Mouse (Mus musculus): ENCODE measurements at regions not wholly inside any gene's neighbourhood (a gene's known extent, or its start where the extent isn't known, plus 50 kb on each side); places are given as distances from the start of the nearest gene placed in this dataset.
A peak's percentile ranks its signal among the peaks of the same experiment; 100 is the strongest.

- DNase-seq: no peak
Measured at GRCm38 (mm10) chr11:112982165-112982801, 200.3 kb downstream of the Sox9 start.

- peak; percentile 27 to 42 for DNase-seq
Measured at GRCm38 (mm10) chr11:112982802-112983591, 201.0 kb downstream of the Sox9 start.

DNA sequence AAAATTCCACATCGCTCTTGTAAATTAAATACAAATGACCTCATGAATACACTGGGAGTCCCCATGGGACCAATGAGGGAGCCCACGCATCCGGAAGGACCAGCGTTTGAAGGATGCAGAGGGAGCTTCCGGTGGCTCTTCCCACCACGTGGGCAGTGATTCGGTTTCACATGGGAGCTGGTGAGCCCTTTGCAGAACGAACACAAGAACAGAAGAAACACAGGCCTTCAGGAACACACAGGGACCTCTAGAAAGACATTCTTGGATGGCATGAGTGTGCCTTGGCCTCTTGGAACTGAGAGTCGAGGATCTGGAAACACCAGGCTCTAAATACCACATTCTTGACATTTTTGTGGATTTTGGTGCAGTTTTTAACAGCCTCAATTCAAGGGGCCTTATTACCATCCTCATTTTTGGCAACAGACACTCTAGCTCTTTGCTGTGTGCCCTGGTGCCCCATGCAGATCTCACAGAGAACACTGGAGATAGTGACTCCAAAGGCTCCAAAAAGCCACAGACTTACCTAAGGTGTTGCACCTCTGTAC is 204.1 kb downstream of the Sox9 start:
- DNase-seq: no peak

- DNase-seq: peak; percentile 56 to 70
Measured at GRCm38 (mm10) chr11:112987782-112988181, 205.8 kb downstream of the Sox9 start.

- no peak for DNase-seq
Measured at GRCm38 (mm10) chr11:112988900-112989299, 206.9 kb downstream of the Sox9 start.

GRCm38 (mm10) chr11:112989981-112990512 is 208.0 kb downstream of the Sox9 start:
- DNase-seq: peak in 1 of 2 experiments; percentile 34

- no peak for DNase-seq
Measured at GRCm38 (mm10) chr11:112990751-112991150, 208.7 kb downstream of the Sox9 start.

- no peak for DNase-seq
Measured at GRCm38 (mm10) chr11:112991862-112992261, 209.8 kb downstream of the Sox9 start.

- DNase-seq: no peak
Measured at GRCm38 (mm10) chr11:112998777-112999583, 217.0 kb downstream of the Sox9 start.

DNA sequence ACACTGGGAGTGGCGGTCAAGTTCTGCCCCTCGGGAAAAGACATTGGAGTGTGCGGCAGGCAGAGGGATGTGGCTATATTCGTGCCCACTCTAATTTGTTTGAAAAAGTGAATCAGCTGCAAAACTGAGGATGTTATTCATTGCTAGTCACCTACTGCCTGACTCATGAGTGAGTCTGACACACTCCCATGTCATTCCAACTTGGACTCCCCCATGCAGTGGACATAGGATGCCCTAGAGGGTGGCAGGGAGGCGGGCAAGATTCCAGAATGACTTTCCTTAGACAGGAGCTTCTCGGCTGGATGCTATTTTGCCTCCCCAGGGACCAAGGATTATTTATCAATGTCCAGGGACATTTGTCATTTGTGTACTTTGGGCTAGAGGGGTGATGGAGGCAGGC is 219.0 kb downstream of the Sox9 start:
- DNase-seq: no peak

DNA sequence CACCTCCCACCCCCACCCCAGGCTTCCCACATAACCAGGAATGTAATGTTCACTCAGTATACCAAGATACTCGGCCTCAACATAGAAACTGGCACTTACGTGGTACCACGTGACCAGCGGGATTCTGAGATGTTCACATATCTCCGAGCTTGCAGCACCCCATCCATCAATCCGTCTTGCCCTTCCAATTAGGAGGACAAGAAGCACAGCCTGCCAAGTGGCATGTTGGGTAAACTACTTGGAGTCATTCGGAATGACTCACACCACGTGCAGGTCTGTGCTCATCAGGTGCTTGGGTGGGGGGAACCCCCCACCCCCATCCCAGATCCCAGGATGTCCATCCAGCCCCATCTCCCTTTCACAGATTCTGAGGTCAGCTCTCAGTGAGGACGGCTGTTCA is 223.9 kb downstream of the Sox9 start:
- no peak for DNase-seq

DNA sequence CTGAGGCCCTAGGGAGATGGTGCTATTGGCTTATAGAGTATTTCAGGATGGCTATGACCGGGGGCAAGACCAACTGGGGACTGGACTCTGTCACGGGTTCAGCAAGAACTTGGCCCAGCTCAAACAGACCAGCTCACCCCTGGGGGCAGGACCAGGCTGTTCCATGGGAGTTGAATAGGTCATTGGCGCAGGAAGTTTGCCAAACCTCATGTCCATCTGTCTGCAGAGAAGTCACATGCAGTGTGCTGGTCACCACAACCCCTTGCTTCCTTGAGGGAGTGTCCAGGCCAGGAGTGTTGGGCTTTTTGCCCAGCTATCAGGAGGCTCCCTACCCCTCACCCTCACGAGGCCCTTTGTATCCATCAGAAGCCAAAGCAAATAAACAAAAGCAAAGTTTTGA is 226.5 kb downstream of the Sox9 start:
- peak in 1 of 2 experiments; percentile 17 for DNase-seq

DNA sequence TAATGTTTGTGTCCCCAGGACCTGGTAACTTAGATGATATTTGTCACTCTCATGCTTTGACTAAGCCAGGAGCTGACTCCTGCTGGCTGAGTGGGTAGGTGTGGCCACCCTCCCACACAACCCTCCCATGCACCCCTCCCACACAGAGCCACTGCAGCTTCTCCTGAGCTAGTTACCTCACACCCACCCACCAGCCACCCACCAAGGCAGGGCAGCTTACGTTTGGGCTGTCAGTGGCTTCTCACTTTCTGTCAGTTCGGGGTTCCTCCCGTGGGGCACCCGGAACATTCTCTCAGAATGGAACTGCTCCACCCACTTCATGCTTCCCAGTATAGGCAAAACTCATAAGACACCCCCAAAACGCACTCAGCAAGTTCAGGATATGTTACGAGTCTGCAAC is 227.4 kb downstream of the Sox9 start:
- DNase-seq: peak in 1 of 2 experiments; percentile 13

- DNase-seq: no peak
Measured at GRCm38 (mm10) chr11:113010906-113011305, 228.9 kb downstream of the Sox9 start.

DNA sequence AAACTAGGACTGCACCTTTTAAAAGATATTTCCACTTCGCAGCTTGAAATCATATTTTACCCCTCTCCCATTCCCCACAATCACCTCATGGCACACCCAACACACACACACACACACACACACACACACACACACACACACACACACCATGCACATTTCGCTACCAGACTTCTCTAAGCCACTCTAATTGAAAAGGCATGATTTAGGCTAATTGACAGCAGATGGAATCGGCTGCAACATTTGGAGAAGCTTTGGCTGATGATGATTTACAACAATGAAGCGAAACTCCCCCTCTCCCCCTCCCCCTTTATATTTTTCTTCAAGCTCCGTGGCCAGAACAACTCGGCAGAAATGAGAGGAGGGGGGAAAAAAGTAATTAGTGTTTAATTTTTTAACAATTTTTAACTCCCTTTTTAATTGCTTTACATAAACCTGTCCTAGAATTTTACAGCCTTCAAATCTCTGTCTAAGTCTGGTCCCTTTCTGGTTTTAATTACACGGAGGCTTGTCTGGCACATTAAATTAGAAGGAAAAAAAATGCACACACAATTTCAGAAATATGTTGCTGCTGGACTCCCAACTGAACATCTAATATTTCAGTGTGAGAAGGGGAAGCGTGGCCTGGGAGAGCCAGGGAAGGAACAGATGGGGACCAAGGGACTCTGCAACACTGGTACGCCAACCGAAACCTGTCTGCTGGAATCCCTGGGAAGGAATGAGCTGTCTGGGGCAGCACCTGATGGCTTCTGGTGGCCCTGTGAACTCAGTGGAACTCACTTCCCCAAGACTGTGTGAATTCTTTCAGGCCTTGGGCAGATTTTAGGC is 232.4 kb downstream of the Sox9 start:
- DNase-seq: no peak

- no peak for DNase-seq
Measured at GRCm38 (mm10) chr11:113015686-113016304, 233.8 kb downstream of the Sox9 start.

DNA sequence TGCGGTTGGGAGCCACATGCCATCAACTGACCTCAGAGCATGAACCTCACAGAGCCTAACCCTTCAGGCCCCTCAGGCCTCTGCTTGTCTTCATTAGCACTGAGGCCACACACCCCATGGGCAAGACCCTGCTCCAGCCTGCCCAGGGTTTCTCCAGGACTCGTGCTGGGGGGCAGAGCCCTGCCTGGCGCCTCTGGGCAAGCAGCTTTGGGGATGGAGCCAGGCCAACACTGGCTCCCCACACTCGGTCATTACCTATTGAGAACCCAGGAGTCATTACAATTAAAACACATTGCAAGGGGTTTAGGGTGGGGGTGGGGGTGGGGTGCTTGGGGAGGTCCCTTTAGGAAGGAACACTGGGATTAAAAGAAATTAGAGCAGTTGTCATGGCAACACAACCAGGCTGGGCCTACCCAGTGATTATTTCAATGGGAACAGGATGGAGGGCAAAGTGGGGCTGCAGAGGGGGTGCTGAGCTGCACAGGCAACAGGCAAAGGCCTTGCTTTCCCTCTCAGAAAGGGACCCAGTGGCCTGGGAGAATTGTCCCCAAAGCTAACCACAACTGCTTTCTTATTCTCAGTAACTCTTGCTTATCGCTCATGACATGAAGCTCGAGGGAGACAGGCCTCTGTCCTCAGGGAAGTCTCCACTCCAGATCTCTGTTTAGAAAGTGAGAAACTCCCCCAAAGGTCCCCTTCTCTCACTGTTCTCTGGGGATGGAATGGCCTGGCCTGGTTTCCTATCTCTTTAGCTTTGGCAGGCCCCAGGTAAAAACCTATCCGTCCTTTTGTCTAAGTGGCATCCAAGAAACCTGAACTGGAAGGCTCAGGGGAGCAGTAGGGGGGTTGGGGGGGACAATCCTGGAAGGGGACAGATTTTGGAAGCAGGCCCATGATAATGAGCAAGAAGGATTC is 235.0 kb downstream of the Sox9 start:
- DNase-seq: no peak

DNA sequence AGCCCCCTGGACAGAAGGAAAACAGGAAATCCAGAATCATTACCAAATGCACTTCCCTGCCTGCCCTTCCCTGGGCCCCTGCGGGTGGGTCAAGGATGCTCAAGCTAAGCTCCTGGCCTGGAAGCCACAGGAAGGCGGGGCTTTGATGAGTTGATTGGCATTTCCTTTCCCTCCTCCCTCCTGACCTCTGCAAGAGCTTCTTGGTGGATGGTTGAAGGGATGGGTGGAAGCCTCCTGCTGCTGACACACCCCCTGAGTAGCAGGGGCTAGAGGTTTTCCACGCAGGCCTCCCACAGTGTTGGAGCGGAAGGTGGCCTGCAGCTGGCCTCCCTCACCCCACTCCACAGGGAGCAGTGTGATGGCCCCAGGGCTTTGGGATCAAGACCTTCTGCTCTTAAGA is 239.5 kb downstream of the Sox9 start:
- DNase-seq: peak; percentile 33 to 49

- DNase-seq: no peak
Measured at GRCm38 (mm10) chr11:113026994-113027393, 245.0 kb downstream of the Sox9 start.

- no peak for DNase-seq
Measured at GRCm38 (mm10) chr11:113028235-113028919, 246.4 kb downstream of the Sox9 start.
